Mouse (Mus musculus) lung, embryonic 16.5 days (tissue): ENCODE data around the gene Fndc3c1. TPM values are rescaled to one million over a fixed set of nuclear protein-coding genes. Genes with fewer than 3 reads are reported as not detected.
"Not testable (repeated sequence)": the region's sequence is repeated elsewhere in the genome, so short reads cannot be mapped to it uniquely, and the experiment has no call there.

Source experiments
- ATAC-seq: fragments of 200-750 bp; cut with Nextera tagmentation; 2 replicates; pipeline ENCODE4 v1.8.0; 2017; ENCODE audit warnings: low read depth, mild to moderate bottlenecking, moderate library complexity
- H3K27ac ChIP-seq: fragments of 300-500 bp; sonication (generic); 2 replicates; pipeline ENCODE4 v1.5.1; 2014; ENCODE audit warnings: mild to moderate bottlenecking, control low read depth, low read length
- H3K27me3 ChIP-seq: fragments of 300-500 bp; sonication (generic); 2 replicates; pipeline ENCODE4 v1.6.1; 2014; ENCODE audit warnings: low read depth, low read length, mixed read lengths; ENCODE audit not compliant: control insufficient read depth, insufficient read depth
- H3K36me3 ChIP-seq: fragments of 300-500 bp; sonication (generic); 2 replicates; pipeline ENCODE4 v1.6.1; 2014; ENCODE audit warnings: low read length; ENCODE audit not compliant: control insufficient read depth, insufficient read depth
- H3K4me1 ChIP-seq: fragments of 300-500 bp; sonication (generic); replicated peaks from 2 replicates; pipeline ENCODE4 v1.6.1; 2014; ENCODE audit warnings: low read length, mixed read lengths; ENCODE audit not compliant: control insufficient read depth, insufficient read depth
- H3K4me2 ChIP-seq: fragments of 300-500 bp; sonication (generic); 2 replicates; pipeline ENCODE4 v1.6.1; 2014; ENCODE audit warnings: low read depth, low read length, control low read depth
- H3K4me3 ChIP-seq: fragments of 300-500 bp; sonication (generic); 2 replicates; pipeline ENCODE4 v1.5.1; 2014; ENCODE audit warnings: mild to moderate bottlenecking, low read length, control low read depth
- H3K9ac ChIP-seq: fragments of 300-500 bp; sonication (generic); 2 replicates; pipeline ENCODE4 v1.6.1; 2014; ENCODE audit warnings: low read length, control low read depth
- H3K9me3 ChIP-seq: fragments of 300-500 bp; sonication (generic); 2 replicates; pipeline ENCODE4 v1.6.1; 2016; ENCODE audit warnings: low read length; ENCODE audit not compliant: control insufficient read depth
- WGBS: fragments of 180-500 bp; shearing (Covaris S2); extraction: QIAGEN DNeasy Blood & Tissue Kit; methylation state at CpG from one replicate; pipeline ENCODE4 v1.1.7; 2014; 5-methylcytosine and 5-hydroxymethylcytosine counted together
- microRNA-seq: library from miRNA; unstranded; fragments of <30 nt; microRNA quantifications from one replicate; pipeline ENCODE4, GENCODE M21; 2016
- polyA plus RNA-seq: library from polyadenylated mRNA; unstranded; fragments of >200 nt; fragmentation: Nextera tagmentation; extraction: Ambion mirVana; gene quantifications from 2 replicates; pipeline ENCODE4 v1.2.1, GENCODE M21; 2015

Fndc3c1 gene
- 2.8 and 3.1 TPM in 2 replicates for polyA plus RNA-seq

DNA sequence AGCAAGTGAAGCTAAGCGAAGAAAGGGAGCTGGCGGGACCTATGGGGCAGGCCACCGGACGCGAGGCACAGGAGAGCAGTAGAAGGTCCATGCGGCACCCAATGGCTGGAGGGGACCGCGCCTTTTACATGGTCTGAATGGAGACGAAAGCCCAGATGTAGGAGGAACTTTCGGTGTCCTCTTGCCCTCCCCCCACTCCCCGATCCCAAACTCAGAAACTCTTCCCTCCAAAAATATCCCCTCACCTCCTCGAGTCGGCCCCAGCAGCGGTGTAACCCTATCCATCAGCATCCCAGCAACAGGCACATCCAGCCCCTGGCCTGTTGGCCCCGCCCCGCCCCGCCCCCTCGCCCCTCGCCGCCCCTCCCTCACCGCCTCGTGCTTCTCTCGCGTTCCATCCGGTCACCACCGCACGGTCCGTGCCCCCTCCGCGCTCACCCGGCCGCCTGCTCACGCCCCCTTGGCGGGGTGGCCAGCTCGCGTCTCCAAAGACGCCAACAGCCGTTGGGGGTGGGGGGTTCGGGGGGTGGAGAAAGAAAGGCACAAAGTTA is at the start of gene Fndc3c1:
Gene Fndc3c1, minus strand, starts transcription at position 301 of the 551 bp plus-strand sequence.
- Histone ChIP-seq H3K27ac (no peak within 1 kb of the TSS), H3K4me3 (peak within 1 kb of the TSS; percentile 51), H3K4me2 (peak within 1 kb of the TSS; percentile 70), H3K27me3 (peaks cover 3% of the 10 kb centered on the region; the same call in 1 of the 2 replicates), H3K9ac (peak within 1 kb of the TSS; percentile 49), H3K36me3 (no peaks in the 10 kb centered on the region), H3K9me3 (no peaks in the 10 kb centered on the region), H3K4me1 (no peaks in the 10 kb centered on the region)
- 13% methylated on average over 18 of the region's 39 CpGs for WGBS
- peak; percentile 95 for ATAC-seq

- H3K4me3 ChIP-seq, result no peak overlapping the region
- H3K27me3 ChIP-seq, result peaks cover 3% of the 10 kb centered on the region; the same call in 1 of the 2 replicates
- H3K9me3 ChIP-seq, result no peaks in the 10 kb centered on the region
- H3K9ac ChIP-seq, result no peak overlapping the region
- no peak overlapping the region for H3K4me2 ChIP-seq
- H3K36me3 ChIP-seq, result no peaks in the 10 kb centered on the region
- H3K4me1 ChIP-seq, result no peaks in the 10 kb centered on the region
- ATAC-seq, result no peak
- no peak overlapping the region for H3K27ac ChIP-seq
- 39% methylated on average over 10 of the region's 10 CpGs for WGBS
Observed at GRCm38 (mm10) chrX:106486451-106486850, 1.2 kb upstream of the Fndc3c1 start.

DNA sequence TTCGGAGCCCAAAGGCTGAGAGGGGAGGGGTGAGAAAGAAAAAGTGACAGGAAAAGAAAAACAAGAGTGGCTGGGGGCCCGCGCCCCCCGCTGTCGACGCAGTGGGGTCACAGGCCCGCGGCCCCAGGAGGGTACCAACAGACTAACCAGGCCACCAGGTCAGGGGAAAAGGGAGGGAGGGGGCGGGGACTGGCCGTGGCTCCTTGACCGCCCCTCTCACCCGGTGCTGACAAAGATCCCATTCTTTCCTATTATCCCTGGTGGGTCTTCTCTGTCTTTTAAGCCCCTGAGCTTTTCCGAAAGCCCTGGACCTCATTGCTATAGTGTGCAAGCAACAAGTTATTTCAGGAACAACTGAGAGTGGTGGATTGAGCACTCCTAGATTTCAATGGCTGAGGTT is 470 bp upstream of the Fndc3c1 start:
- Histone ChIP-seq H3K27me3 (peaks cover 3% of the 10 kb centered on the region; the same call in 1 of the 2 replicates), H3K36me3 (no peaks in the 10 kb centered on the region), H3K4me2 (peak overlapping the region; percentile 70), H3K9ac (peak overlapping the region; percentile 49), H3K27ac (no peak overlapping the region), H3K4me1 (no peaks in the 10 kb centered on the region), H3K9me3 (no peaks in the 10 kb centered on the region), H3K4me3 (peak overlapping the region; percentile 51)
- ATAC-seq, result no peak; the same call in 1 of the 2 replicates
- WGBS, result 27% methylated on average over 7 of the region's 13 CpGs

DNA sequence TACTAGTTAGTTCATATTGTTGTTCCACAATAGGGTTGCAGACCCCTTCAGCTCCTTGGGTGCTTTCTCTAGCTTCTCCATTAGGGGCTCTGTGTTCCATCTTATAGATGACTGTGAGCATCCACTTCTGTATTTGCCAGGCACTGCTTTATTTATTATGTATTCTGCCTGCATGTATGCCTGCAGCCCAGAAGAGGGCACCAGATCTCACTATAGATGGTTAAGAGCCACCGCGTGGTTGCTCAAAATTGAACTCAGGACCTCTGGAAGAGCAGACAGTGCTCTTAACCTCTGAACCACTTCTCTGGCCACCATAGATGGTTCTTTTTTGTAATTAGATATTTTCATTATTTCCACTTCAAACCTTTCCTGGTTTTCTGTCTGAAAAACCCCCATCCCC is 5.3 kb downstream of the Fndc3c1 start:
- not testable (repeated sequence) for H3K9me3 ChIP-seq, H3K4me1 ChIP-seq, H3K4me3 ChIP-seq, ATAC-seq, H3K36me3 ChIP-seq, H3K27ac ChIP-seq, H3K9ac ChIP-seq, H3K4me2 ChIP-seq, H3K27me3 ChIP-seq
- 55% methylated on average over 2 of the region's 2 CpGs for WGBS

GRCm38 (mm10) chrX:106385304-106385703 is 99.9 kb downstream of the Fndc3c1 start:
- no peak overlapping the region for H3K4me3 ChIP-seq
- no peak overlapping the region for H3K4me2 ChIP-seq
- no peak overlapping the region for H3K9ac ChIP-seq
- no peak overlapping the region for H3K27ac ChIP-seq
- no peak for ATAC-seq
- no peaks in the 10 kb centered on the region for H3K4me1 ChIP-seq
- H3K9me3 ChIP-seq, result no peaks in the 10 kb centered on the region
- H3K36me3 ChIP-seq, result no peaks in the 10 kb centered on the region
- no peaks in the 10 kb centered on the region for H3K27me3 ChIP-seq

DNA sequence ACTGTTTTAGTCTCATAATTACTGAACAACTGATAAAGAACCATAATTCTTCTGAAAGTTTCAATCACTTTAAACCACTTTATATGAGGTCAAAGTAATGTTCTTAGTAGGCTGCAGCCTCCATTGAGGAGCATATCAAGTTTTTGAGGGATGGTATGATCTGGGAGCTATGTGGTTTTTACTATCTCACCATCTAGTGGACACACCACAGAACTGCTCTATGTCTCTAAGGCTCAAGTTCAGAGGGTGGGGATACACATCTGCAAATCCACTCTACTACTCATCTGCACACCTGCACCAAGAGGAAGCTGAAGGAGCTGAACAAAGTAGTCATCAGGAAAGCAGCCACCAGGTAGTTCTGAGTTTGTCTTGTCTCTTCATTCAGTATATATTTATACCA is 104.6 kb downstream of the Fndc3c1 start:
- Histone ChIP-seq H3K4me1 (no peaks in the 10 kb centered on the region), H3K9ac (no peak overlapping the region), H3K9me3 (no peaks in the 10 kb centered on the region), H3K36me3 (no peaks in the 10 kb centered on the region), H3K27me3 (no peaks in the 10 kb centered on the region), H3K4me3 (no peak overlapping the region), H3K27ac (no peak overlapping the region), H3K4me2 (no peak overlapping the region)
- no peak for ATAC-seq

Small RNAs within 50 kb of the gene (microRNA-seq; reads per million reads assigned to microRNA genes)
- not detected for gene Gm27428

Other genes starting within 250 kb of the Fndc3c1 start
- gene Fnd3c2, start 230.0 kb downstream of the Fndc3c1 start, polyA plus RNA-seq, result not detected in 2 replicates
- 0.15 TPM in 1 of 2 replicates, not detected in the other for gene Gm5127, start 97.8 kb upstream of the Fndc3c1 start, polyA plus RNA-seq
- 4.6 and 5.3 TPM in 2 replicates for gene Cysltr1, start 118.3 kb upstream of the Fndc3c1 start, polyA plus RNA-seq